Mouse (Mus musculus): ENCODE results near the gene Dgkh. TPM values are rescaled to one million over a fixed set of nuclear protein-coding genes. Genes with fewer than 3 reads are reported as not detected.

The Dgkh gene
- polyA plus RNA-seq, 1 experiment from 2014 or later = 12.8 TPM

GRCm38 (mm10) chr14:78712565-78713148, 19.9 kb downstream of the Dgkh start:
- no peak overlapping the region for H3K4me2 ChIP-seq (replicated peaks)
- H3K27ac ChIP-seq = no peak overlapping the region
- H3K9ac ChIP-seq = no peak overlapping the region
- no peak overlapping the region for H3K4me3 ChIP-seq
- peaks cover 6% of the 10 kb centered on the region for H3K4me1 ChIP-seq
- H3K36me3 ChIP-seq = 0 out of 2 replicates have a peak, but pooled peaks cover 4% of the 10 kb centered on the region
- no peaks in the 10 kb centered on the region for H3K9me3 ChIP-seq
- WGBS = 64% methylated on average over 20 of the region's 20 CpGs
- no peaks in the 10 kb centered on the region for H3K27me3 ChIP-seq (replicated peaks)
- no peak for ATAC-seq (ENCODE audit: low FRiP score, low read depth)

GRCm38 (mm10) chr14:78710647-78711046, 21.9 kb downstream of the Dgkh start:
- 88% methylated on average over 4 of the region's 4 CpGs for WGBS
- ATAC-seq (ENCODE audit: low FRiP score, low read depth) = no peak
- no peak overlapping the region for H3K4me3 ChIP-seq

GRCm38 (mm10) chr14:78705616-78706015, 27.0 kb downstream of the Dgkh start:
- no peak for ATAC-seq (ENCODE audit: low FRiP score, low read depth)

More at GRCm38 (mm10) chr14:78710647-78711046, 21.9 kb downstream of the Dgkh start:
- Histone ChIP-seq H3K9me3 (no peaks in the 10 kb centered on the region), H3K4me2 (replicated peaks) (no peak overlapping the region), H3K27ac (no peak overlapping the region), H3K4me1 (peaks cover 6% of the 10 kb centered on the region), H3K27me3 (replicated peaks) (no peaks in the 10 kb centered on the region), H3K36me3 (no peaks in the 10 kb centered on the region), H3K9ac (no peak overlapping the region)

GRCm38 (mm10) chr14:78703989-78704388, 28.6 kb downstream of the Dgkh start:
- no peaks in the 10 kb centered on the region for H3K9me3 ChIP-seq
- 94% methylated on average over 4 of the region's 4 CpGs for WGBS
- no peak overlapping the region for H3K27ac ChIP-seq
- H3K27me3 ChIP-seq (replicated peaks) = no peaks in the 10 kb centered on the region
- H3K4me2 ChIP-seq (replicated peaks) = no peak overlapping the region
- ATAC-seq (ENCODE audit: low FRiP score, low read depth) = no peak
- H3K4me1 ChIP-seq = peaks cover 11% of the 10 kb centered on the region; the same call in 1 of the 2 replicates
- H3K36me3 ChIP-seq = no peaks in the 10 kb centered on the region
- H3K9ac ChIP-seq = no peak overlapping the region
- H3K4me3 ChIP-seq = no peak overlapping the region

More at GRCm38 (mm10) chr14:78705616-78706015, 27.0 kb downstream of the Dgkh start:
- Histone ChIP-seq H3K9ac (no peak overlapping the region), H3K4me2 (replicated peaks) (no peak overlapping the region), H3K27ac (no peak overlapping the region), H3K9me3 (no peaks in the 10 kb centered on the region), H3K36me3 (no peaks in the 10 kb centered on the region), H3K27me3 (replicated peaks) (no peaks in the 10 kb centered on the region), H3K4me3 (no peak overlapping the region), H3K4me1 (no peaks in the 10 kb centered on the region)
- 88% methylated on average over 3 of the region's 3 CpGs for WGBS

- H3K9me3 ChIP-seq = 0 out of 2 replicates have a peak, but pooled peaks cover 2% of the 10 kb centered on the region
- H3K4me3 ChIP-seq = no peak overlapping the region
- no peak overlapping the region for H3K27ac ChIP-seq
- H3K36me3 ChIP-seq = no peaks in the 10 kb centered on the region
- H3K4me2 ChIP-seq (replicated peaks) = no peak overlapping the region
- 82% methylated on average over 6 of the region's 6 CpGs for WGBS
- peaks cover 11% of the 10 kb centered on the region; the same call in 1 of the 2 replicates for H3K4me1 ChIP-seq
- H3K27me3 ChIP-seq (replicated peaks) = no peaks in the 10 kb centered on the region
- H3K9ac ChIP-seq = no peak overlapping the region
- ATAC-seq (ENCODE audit: low FRiP score, low read depth) = no peak
These were observed 29.2 kb downstream of the Dgkh start for GRCm38 (mm10) chr14:78703361-78703760.

- WGBS = 85% methylated on average over 4 of the region's 4 CpGs
- H3K4me2 ChIP-seq (replicated peaks) = no peak overlapping the region
- no peak overlapping the region for H3K9ac ChIP-seq
- H3K27me3 ChIP-seq (replicated peaks) = no peaks in the 10 kb centered on the region
- no peak overlapping the region for H3K27ac ChIP-seq
- ATAC-seq (ENCODE audit: low FRiP score, low read depth) = no peak
- H3K4me3 ChIP-seq = no peak overlapping the region
- H3K9me3 ChIP-seq = 0 out of 2 replicates have a peak, but pooled peaks cover 4% of the 10 kb centered on the region
- no peaks in the 10 kb centered on the region for H3K36me3 ChIP-seq
- peaks cover 11% of the 10 kb centered on the region; the same call in 1 of the 2 replicates for H3K4me1 ChIP-seq
These were observed 30.5 kb downstream of the Dgkh start for GRCm38 (mm10) chr14:78702048-78702447.

GRCm38 (mm10) chr14:78701501-78701900, 31.1 kb downstream of the Dgkh start:
- no peak overlapping the region for H3K4me3 ChIP-seq
- no peak overlapping the region for H3K27ac ChIP-seq
- H3K4me2 ChIP-seq (replicated peaks) = no peak overlapping the region
- H3K27me3 ChIP-seq (replicated peaks) = no peaks in the 10 kb centered on the region
- 84% methylated on average over 8 of the region's 8 CpGs for WGBS
- ATAC-seq (ENCODE audit: low FRiP score, low read depth) = no peak
- peaks cover 11% of the 10 kb centered on the region; the same call in 1 of the 2 replicates for H3K4me1 ChIP-seq
- H3K9ac ChIP-seq = no peak overlapping the region
- H3K36me3 ChIP-seq = no peaks in the 10 kb centered on the region
- 0 out of 2 replicates have a peak, but pooled peaks cover 4% of the 10 kb centered on the region for H3K9me3 ChIP-seq

GRCm38 (mm10) chr14:78701087-78701486, 31.5 kb downstream of the Dgkh start:
- no peak overlapping the region for H3K4me2 ChIP-seq (replicated peaks)
- H3K9me3 ChIP-seq = 0 out of 2 replicates have a peak, but pooled peaks cover 4% of the 10 kb centered on the region
- H3K36me3 ChIP-seq = no peaks in the 10 kb centered on the region
- no peak for ATAC-seq (ENCODE audit: low FRiP score, low read depth)
- WGBS = 88% methylated on average over 9 of the region's 9 CpGs
- no peak overlapping the region for H3K27ac ChIP-seq
- no peaks in the 10 kb centered on the region for H3K27me3 ChIP-seq (replicated peaks)
- no peak overlapping the region for H3K4me3 ChIP-seq
- H3K4me1 ChIP-seq = peaks cover 11% of the 10 kb centered on the region; the same call in 1 of the 2 replicates
- H3K9ac ChIP-seq = no peak overlapping the region

GRCm38 (mm10) chr14:78699634-78700033, 32.9 kb downstream of the Dgkh start:
- WGBS = 67% methylated on average over 3 of the region's 3 CpGs
- H3K4me2 ChIP-seq (replicated peaks) = no peak overlapping the region
- no peaks in the 10 kb centered on the region for H3K27me3 ChIP-seq (replicated peaks)

GRCm38 (mm10) chr14:78699196-78699595, 33.4 kb downstream of the Dgkh start:
- no peak overlapping the region for H3K9ac ChIP-seq
- no peaks in the 10 kb centered on the region for H3K27me3 ChIP-seq (replicated peaks)
- H3K4me3 ChIP-seq = no peak overlapping the region
- 0 out of 2 replicates have a peak, but pooled peaks cover 4% of the 10 kb centered on the region for H3K9me3 ChIP-seq
- no peak for ATAC-seq (ENCODE audit: low FRiP score, low read depth)
- peaks cover 11% of the 10 kb centered on the region; the same call in 1 of the 2 replicates for H3K4me1 ChIP-seq
- H3K27ac ChIP-seq = no peak overlapping the region
- WGBS = 64% methylated on average over 5 of the region's 5 CpGs
- no peak overlapping the region for H3K4me2 ChIP-seq (replicated peaks)
- H3K36me3 ChIP-seq = no peaks in the 10 kb centered on the region

More at GRCm38 (mm10) chr14:78699634-78700033, 32.9 kb downstream of the Dgkh start:
- H3K9me3 ChIP-seq = 0 out of 2 replicates have a peak, but pooled peaks cover 4% of the 10 kb centered on the region
- ATAC-seq (ENCODE audit: low FRiP score, low read depth) = no peak
- H3K36me3 ChIP-seq = no peaks in the 10 kb centered on the region
- no peak overlapping the region for H3K4me3 ChIP-seq
- no peak overlapping the region for H3K9ac ChIP-seq
- peaks cover 11% of the 10 kb centered on the region; the same call in 1 of the 2 replicates for H3K4me1 ChIP-seq
- no peak overlapping the region for H3K27ac ChIP-seq

- Histone ChIP-seq H3K4me1 (0 out of 2 replicates have a peak, but pooled peaks cover under 1% of the 10 kb centered on the region), H3K27me3 (replicated peaks) (no peaks in the 10 kb centered on the region)
- WGBS = 96% methylated on average over 8 of the region's 8 CpGs
These were observed 38.5 kb downstream of the Dgkh start for GRCm38 (mm10) chr14:78694121-78694520.

GRCm38 (mm10) chr14:78692602-78693001, 40.0 kb downstream of the Dgkh start:
- H3K4me2 ChIP-seq (replicated peaks) = no peak overlapping the region
- H3K36me3 ChIP-seq = no peaks in the 10 kb centered on the region
- no peaks in the 10 kb centered on the region for H3K9me3 ChIP-seq
- no peak overlapping the region for H3K9ac ChIP-seq
- WGBS = 73% methylated on average over 4 of the region's 4 CpGs
- ATAC-seq (ENCODE audit: low FRiP score, low read depth) = no peak
- H3K4me3 ChIP-seq = no peak overlapping the region
- H3K27me3 ChIP-seq (replicated peaks) = no peaks in the 10 kb centered on the region
- no peak overlapping the region for H3K27ac ChIP-seq
- H3K4me1 ChIP-seq = no peaks in the 10 kb centered on the region

More at GRCm38 (mm10) chr14:78694121-78694520, 38.5 kb downstream of the Dgkh start:
- no peak for ATAC-seq (ENCODE audit: low FRiP score, low read depth)
- H3K27ac ChIP-seq = no peak overlapping the region
- no peak overlapping the region for H3K4me3 ChIP-seq
- no peak overlapping the region for H3K4me2 ChIP-seq (replicated peaks)
- no peaks in the 10 kb centered on the region for H3K36me3 ChIP-seq
- H3K9ac ChIP-seq = no peak overlapping the region
- H3K9me3 ChIP-seq = 0 out of 2 replicates have a peak, but pooled peaks cover 4% of the 10 kb centered on the region
